Comparison of ENCODE assay signal across 10 mouse cellular contexts in genomic region chr1:106428170-106428569, GRCm38 (mm10).
DNase-seq lines count a peak whose midpoint lies in the region; ATAC-seq lines count a peak whose summit lies in the region.
"Had no signal": no experiment of that assay in that cellular context is flagged by ENCODE, and none has a peak within 500 bp of the region (broad histone marks: within the 10 kb centered on the region; RNA-seq: fewer than 3 reads in every experiment).

No protein-coding gene starts in this region.

- H3K4me1 ChIP-seq in intestine, embryonic 16.5 days (ENCODE audit: control insufficient read depth, insufficient read depth, low read length): no peaks in the 10 kb centered on the region

- DNase-seq in layer of hippocampus, adult 9-11 months: peak; percentile 23
- DNase-seq in layer of hippocampus, adult 9-10 months (ENCODE audit: low spot score): no peak
- peak; percentile 24 to 33 for DNase-seq in cerebellum, postnatal 25 days
- peak; percentile 22 for DNase-seq in right cerebral cortex, postnatal 14 days
- no peak for DNase-seq in thymus, postnatal 36 days
- DNase-seq in urinary bladder, postnatal 10 days (ENCODE audit: low spot score): no peak
- DNase-seq in kidney, postnatal 14 days: no peak
- DNase-seq: adrenal gland, adult 2 months; kidney, adult 18-20 months had no signal

- WGBS in intestine, embryonic 16.5 days: 46% methylated on average over 8 of the region's 8 CpGs

- peak; percentile 76 for ATAC-seq in intestine, embryonic 16.5 days

- H3K4me2 ChIP-seq in intestine, embryonic 16.5 days (ENCODE audit: low read depth, low read length): no peak overlapping the region

- H3K4me3 ChIP-seq in intestine, embryonic 16.5 days (ENCODE audit: low read length): no peak overlapping the region

- H3K27ac ChIP-seq in intestine, embryonic 16.5 days (ENCODE audit: low read length): no peak overlapping the region

- H3K9ac ChIP-seq in intestine, embryonic 16.5 days (ENCODE audit: low read depth, low read length): 0 out of 2 replicates have a peak overlapping the region, but pooled peaks have one; percentile 14

- H3K36me3 ChIP-seq in intestine, embryonic 16.5 days (ENCODE audit: control insufficient read depth, insufficient read depth, low read length): no peaks in the 10 kb centered on the region

- no peaks in the 10 kb centered on the region for H3K27me3 ChIP-seq in intestine, embryonic 16.5 days (replicated peaks; ENCODE audit: control insufficient read depth, insufficient read depth, low read length)

- no peaks in the 10 kb centered on the region for H3K9me3 ChIP-seq in intestine, embryonic 16.5 days (ENCODE audit: control insufficient read depth, low read length)

Comparison
In these comparisons a context has a peak if more than half of its experiments do, and no peak if none do; other contexts are left out.
1. DNase-seq: peak in layer of hippocampus, adult 9-11 months (single experiment), cerebellum, postnatal 25 days (2 of 2) and right cerebral cortex, postnatal 14 days (single experiment); none in layer of hippocampus, adult 9-10 months (single experiment), thymus, postnatal 36 days (0 of 2), urinary bladder, postnatal 10 days (single experiment) and kidney, postnatal 14 days (single experiment).